Mouse (Mus musculus) spleen, postnatal 36 days (tissue): ENCODE data around the gene Fam192a.

Experiments
- DNase-seq, 2 experiments: peaks; one replicate each; pipeline ENCODE4 v3.0.0; 2022; ENCODE audit warnings: low spot score in 2 of 2, mixed read lengths in 1 of 2

Gene Fam192a

DNA sequence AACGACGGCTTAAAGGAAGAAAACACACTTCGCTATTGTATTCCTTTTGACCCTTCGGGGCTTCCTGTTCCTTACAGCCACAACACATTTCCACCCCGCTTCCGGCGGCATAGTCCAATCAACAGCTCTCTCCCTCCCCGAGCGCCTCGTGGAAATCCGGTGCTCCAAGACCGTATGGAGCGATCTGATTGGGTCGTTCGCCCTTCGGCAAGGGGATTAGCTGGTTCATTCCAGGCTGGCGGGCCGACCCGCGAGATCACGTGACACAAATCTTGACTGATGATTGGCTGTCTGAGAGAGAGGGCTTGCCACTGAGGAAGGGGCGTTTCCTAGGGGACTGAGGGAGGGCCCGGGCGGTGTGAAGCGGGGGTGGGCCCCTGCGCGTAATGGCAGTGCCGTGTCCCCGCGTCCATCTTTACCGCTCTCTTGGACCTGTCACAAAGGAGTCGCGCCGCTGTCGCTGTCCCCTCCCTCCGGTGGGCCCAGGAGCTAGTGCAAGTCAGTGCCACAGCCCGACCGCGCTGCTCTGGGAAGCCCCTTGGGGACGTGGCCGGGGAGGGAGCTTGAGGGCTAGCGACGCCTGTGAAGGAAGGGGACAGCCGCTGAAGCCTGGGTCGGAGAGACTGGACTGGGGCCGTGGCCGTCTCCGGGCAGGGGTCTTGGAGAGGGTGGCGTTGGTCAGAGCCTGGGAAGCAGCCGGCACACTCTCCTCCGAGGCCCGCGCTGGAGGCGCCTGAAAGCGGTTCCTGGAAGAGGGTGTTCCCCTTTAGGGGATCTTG is at the start of gene Fam192a, which contains the start of gene Rspry1:
Fam192a (minus strand) TSS at position 391 of the 779 bp plus-strand sequence.
Rspry1 (plus strand) TSS at position 331 of the 779 bp plus-strand sequence.
- peak; percentile 100 for DNase-seq

DNA sequence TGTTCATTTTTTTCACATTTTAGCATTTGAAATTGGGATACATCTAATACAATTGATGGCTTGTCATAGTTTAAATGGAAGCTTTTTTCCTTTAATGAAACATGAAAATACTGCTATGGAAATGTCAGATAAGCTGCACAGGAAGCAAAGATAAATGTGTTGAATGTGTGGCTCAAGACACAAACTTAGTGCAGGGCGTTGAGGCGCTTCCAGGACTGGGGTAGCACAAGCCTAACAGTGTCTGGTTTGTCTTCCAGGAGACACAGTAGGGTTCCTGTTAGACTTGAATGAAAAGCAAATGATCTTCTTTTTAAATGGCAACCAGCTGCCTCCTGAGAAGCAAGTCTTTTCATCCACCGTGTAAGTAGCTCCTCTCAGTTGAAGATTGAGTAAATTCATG is 47.7 kb upstream of the Fam192a start:
- no peak for DNase-seq

DNA sequence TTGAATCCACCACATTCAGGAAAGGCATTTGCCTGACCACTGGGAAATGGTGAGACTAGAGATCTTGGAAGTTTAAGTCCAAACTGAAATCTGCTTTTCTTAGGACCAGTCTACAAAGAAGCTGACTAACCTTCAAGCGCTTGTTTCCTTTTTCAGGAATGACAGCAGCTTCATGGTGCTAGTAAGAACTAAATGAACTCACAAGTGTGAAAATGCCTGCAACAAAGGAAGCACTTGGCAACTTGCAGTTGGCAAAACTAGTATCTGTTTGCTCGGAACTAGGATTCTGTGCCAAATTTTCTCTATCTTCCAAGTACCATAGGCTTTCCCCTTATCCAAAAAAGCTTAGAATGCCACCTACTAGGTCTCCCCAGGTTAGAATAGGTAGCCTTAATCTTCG is 44.4 kb upstream of the Fam192a start:
- DNase-seq, result no peak

DNA sequence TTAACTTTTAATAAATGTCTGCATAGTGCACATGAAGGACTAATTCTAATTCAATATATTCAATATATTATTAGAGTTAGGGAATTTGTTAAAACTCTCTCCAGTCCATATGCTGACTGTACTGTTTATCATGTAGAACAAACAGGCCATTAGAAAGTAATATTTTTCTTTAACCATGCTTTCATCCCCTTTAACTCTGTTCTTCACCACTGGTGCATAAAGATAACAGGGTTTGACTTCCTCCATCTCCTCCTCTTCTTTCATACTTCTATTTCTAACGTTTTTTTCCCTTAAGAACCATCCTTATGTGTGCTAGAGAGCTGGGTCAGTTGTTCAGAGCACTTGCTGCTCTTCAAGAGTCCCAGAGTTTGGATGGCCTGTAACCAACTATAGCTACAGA is 43.4 kb upstream of the Fam192a start:
- DNase-seq, result no peak

DNA sequence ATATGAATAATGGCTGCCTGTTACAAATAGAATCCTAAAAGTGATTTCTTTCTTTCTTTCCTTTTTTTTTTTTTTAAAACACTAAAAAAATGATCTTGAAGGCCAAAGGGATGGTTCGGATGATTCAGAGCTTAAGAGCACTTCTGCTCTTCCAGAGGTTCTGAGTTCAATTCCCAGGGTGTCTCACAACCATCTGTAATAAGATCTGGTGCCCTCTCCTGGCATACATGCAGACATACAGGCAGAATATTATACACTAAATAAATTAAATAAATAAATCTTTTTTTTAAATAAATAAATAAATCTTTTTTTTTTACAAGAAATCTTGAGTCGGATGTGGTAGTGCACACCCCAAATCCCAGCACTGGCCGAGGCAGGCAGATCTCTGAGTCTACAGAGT is 40.1 kb upstream of the Fam192a start:
- DNase-seq, result no peak

DNA sequence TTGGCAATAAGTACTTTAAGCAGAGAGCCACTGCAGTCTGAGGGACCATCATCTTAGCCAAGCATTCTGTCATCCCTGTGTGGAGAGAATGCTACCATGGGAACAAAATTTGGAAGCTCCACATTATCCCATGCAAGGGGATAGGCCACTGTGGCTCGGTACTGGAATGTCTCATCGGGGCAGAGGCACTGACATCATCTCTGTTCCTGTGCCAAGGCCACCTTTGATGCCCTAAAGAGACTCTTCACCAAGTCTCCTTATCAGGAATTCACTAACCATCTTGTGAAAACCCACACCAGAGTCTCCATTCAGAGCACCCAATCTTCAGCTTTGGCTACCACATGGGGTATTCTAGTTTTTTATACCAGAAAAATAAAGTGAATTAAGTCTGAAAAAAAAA is 39.4 kb upstream of the Fam192a start:
- no peak for DNase-seq

DNA sequence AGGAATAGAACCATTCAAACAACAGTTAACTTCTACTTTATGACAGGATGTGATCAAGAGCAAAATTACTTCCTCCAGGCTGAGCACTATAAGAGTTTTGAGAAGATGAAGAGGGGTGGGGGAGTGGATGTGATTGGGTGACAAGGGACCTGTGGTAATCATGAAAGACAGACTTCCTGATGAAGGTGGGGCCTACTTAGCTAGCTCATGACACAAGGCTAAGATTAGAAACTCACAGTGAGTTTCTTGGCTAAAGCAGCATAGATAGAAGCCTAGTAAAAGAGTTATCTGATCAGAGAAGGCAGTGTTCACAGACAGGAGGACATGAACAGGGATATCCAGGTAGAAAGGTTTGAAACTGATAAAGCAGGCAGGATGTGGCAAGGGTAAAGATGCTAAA is 32.4 kb upstream of the Fam192a start:
- peak; percentile 49 to 60 for DNase-seq

DNA sequence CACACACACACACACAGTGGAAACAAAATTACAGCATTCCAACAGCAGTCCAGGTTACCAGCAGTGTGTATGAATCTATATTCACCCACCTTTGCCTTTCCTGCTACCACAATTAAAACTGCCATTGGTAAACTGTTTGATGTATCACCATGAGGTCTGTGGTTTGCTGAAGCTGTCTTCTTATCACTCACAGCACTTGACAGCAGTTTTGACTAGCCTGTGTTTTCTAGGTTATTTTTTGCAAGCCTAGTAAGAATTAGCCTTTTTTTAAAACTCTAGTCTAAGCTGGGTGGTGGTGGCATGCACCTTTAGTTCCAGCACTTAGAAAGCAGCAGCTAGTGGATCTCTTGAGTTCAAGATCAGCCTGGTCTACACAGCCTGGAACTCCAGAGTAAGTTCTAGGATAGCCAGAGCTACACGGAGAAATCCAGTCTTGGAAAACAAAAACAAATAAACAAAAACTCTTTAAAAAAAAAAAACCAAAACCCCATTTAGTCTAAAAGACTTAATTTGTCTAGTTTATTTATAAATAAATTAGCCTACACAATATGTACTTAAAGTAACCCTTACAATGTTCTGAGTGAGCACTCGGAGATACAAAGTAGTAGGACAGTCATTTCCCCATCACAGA is 31.9 kb upstream of the Fam192a start:
- DNase-seq, result no peak

DNA sequence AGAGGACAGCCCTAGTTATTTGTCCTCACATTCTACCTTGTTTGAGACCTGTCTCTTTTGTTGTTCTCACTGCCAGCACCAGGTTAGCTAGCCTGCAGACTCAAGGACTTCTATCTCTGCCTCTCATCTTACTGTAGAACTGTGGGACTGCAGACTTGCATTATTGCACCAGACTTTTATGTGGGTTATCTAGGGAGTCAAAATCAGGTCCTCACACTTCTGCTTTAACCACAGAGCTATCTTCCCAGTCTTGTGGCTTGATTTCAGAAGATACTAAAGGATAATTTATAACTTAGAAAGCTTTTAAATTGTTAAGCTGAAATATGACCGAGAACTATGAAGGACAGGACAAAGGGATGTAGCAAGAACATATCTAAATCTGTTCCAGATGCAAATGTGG is 23.1 kb upstream of the Fam192a start:
- no peak for DNase-seq

DNA sequence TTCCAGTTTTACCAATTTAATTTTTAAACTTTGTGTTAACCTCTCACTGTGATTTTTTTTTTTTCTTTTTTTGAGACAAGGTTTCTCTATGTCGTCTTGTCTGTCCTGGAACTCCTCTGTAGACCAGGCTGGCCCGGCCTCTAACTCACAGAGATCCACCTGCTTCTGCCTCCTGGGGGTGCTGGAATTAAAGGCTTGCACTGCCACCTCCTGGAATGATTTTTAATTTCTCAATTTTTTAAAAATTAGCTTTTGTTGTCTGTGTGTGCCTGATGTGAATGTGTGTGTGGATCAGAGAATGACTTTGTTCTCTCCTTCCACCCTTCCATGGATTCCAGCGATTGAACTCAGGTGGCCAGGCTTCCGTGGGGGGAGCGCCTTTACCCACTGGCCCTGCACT is 5.3 kb upstream of the Fam192a start:
- DNase-seq, result no peak

DNA sequence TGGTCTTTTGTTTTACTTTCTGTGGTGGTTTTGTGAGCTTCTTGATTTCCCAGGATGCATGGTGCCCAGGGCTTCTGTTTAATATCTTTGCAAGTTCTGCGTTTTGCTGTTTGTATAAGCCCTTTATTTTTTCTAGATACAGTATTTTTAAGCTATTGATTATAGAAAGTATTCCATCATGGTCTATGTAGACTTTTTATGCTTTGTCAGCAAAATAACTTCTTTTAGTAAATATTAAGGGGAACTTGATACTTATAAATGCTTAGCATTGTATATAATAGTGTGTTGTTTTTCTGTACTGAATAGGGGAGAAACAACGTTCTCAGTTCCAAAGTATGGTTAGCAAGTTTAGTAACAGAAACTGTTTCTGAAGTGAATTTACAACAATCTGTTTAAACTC is 2.2 kb upstream of the Fam192a start:
- no peak for DNase-seq

DNA sequence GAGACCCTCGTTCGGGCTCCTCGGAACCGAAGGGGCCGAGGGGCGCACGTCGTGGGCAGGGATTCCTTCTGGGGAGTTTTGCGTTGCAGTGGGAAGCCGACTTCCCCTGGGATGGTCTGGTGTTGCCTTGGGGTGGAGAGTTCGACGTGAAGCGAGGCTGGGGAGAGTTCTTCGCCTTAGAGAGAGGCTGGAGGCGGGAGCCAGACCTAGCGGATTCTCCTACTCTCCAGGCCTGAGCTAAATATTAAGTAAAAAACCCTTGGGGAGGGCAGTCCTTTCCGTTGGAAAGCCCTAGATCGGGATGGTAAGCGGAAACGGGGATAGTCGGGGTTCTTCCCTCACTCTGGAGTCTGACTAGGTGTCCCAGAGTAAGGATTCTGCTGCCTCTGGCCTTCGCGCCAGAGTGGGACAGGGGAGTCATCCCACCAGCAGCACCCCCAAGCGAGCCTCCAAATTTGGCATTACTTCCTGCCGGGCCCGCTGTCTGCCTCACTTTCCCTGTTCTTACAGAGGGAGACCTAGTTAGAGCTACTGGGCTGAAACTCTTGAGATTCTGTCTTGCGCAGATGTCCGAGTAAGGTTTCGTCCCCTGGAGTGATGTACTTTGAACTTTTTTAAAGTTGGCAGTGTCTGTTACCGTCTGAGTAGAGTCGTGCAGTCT is 804 bp upstream of the Fam192a start:
- no peak for DNase-seq

DNA sequence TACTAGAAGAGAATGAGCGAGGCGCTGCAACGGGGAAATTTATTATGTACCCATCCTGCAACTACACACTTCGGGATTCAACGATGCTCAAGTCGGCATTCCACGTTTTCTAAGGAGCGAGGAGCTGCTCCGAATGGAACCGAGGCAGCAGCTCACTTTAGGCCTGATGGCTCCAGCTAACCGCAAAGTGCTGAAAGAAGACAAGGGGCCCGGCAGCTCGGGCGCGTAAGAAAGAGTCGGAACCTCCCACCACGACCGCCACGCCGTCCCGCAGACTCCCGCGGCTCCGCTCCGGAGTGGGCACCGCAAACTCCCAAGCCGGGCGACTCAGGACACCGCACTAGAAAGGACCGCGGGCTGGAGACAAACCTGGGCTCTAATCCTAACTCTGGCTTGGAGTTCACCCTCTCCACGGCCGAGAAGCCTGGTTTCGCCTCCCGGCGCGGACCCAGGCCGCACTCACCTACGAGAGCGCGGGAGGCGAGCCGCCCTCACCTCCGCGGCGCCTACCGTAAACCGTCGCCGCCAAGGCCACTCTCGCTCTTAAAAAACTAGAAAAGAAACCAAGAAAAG is 677 bp downstream of the Fam192a start:
- DNase-seq, result no peak

DNA sequence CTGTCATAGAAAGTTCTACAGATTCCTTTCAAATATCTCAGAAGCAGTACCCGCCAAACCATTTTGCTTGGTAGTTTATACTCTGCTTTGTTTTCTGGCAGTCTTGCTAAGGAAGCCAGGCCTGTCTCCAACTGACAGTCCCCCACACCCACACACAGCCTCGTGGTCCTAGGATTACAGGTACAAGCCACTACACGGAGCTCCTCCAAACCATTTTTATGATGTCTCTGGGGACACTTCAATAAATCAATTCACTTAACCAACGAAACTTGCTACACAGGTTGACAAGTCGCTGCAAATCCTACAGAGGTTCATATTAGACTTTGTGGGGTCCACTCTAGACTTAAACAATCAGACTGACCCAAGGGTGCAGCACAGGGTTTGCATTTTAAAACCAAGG is 1.3 kb downstream of the Fam192a start:
- DNase-seq, result no peak

DNA sequence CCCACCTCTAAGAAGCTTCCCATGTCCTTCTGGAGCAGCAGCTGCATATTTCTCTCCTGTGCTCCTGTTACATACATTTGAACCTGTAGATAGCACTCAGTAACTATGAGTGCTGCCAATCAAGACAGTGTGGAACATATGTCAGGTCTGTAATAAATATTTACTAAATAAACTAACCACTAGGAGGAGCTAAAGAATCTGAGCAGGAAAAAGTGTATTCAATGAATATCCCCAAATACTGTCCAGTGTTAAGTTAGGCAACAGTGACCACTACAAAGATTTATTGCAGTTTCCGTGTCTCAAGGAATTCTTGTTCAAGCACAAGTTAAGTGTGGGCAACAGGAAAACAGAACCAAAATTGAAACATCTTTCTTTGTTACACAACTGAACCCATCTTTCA is 7.6 kb downstream of the Fam192a start:
- DNase-seq, result no peak

DNA sequence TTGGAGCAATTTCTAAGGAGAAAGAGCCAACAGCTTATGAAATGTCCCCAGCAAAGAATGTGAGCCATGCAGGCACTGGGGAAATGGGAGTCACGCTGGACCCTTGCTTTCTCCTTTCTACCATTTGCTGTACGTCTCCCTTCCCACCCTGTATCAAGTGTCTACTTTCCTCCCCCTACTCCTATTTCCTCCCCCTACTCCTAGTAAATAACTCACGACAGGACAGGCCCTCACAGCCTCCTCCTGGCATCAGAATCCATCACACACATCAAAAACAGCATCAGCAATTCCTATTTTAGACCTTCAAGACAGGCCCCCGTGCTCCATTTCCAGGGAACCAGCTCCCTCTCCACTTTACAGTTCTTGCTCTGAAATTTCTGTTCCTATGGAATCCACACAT is 10.1 kb downstream of the Fam192a start:
- DNase-seq, result no peak

DNA sequence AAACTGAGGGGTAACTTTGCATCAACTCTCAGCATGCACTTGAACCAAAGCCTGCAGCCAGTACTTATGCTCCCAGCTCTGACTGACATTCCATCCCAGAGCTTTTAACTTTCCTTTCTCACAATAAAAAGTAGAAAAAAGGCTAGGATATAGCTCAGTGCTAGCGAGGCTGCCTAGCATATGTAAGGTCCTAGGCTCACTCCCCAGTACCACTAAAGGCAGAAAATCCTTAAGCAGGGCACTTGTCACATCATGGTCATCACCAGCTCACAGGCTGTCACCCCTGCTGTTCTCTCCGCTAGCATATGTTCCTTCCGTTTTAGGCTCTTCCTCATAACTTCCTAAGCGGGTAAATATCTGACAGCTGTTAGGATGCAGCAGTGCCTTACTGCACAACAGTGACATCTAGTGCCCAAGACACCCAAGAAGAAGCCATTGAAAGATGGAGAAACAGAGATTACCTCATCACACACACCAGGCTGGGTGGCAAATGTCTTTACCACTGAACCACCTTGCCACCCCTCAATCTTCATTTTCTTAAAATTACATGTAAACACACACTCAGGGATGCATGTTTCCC is 17.5 kb downstream of the Fam192a start:
- DNase-seq, result peak; percentile 22 to 37

DNA sequence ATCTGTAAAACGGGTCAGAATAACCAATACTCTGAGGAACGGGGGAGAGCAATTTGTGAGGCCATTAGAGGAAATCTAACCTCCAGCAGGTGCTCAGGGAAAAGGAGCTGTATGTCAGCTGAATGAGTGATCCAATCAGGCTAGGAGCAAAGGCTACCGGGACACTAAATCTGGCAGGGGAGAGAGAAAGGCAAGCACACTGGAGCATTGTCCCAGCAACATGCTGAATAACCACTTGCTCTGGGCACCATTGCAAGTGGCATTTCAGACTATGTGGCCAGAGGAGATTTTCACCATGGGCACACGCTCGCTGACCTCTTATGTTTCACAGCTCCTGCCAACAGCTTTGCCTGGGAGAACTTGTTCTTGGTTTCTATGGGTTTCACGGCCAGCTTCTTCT is 19.2 kb downstream of the Fam192a start:
- no peak for DNase-seq

DNA sequence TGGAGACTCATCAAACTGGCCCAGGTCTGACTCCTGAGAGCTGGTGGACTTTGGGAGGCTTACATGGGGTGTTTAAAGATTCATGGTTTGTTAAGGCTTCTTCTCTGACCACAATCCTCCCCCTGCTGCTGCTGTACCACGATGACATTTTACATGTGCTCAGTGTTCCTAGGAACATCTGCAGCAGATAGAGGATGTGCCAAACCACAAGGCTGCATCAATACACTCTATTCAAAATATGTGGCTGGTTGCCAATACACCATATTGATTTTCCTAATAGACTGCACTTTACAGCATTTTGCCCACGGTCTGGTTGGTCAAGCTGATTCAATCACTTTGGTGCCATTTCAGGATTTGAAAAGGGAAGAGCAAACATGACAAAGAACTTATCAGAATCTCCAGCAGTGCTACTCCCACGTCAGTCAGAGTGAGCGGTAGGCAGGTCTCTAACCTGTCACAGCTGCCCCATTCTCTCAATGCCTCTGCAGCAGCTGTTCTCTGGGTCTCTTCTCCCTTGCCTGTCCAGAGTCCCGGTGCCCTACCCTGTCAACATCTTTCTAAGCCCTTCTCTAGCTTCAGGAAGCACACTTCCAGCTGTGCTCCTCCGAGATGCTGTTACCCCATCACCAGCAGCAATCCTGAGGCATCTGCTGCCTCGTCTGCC is 19.8 kb downstream of the Fam192a start:
- no peak for DNase-seq

DNA sequence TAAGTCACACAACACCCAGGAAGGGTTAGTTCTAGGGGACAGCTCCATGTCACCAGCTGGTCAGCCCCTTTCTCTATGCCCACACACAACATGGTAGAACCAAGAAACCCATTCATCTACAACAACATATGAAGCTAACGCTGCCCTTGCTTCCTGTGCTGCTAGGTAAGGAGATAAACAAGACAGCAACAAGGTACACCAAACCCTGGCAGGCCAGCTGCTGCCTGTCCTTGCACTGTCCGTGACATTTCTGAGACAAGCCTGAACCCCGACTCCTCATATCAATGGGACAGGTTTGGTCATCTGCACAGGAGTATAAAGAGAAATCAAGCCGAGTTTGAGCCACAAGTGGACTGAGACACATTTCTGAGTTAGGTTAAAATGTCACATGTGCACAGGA is 26.6 kb downstream of the Fam192a start:
- no peak for DNase-seq

DNA sequence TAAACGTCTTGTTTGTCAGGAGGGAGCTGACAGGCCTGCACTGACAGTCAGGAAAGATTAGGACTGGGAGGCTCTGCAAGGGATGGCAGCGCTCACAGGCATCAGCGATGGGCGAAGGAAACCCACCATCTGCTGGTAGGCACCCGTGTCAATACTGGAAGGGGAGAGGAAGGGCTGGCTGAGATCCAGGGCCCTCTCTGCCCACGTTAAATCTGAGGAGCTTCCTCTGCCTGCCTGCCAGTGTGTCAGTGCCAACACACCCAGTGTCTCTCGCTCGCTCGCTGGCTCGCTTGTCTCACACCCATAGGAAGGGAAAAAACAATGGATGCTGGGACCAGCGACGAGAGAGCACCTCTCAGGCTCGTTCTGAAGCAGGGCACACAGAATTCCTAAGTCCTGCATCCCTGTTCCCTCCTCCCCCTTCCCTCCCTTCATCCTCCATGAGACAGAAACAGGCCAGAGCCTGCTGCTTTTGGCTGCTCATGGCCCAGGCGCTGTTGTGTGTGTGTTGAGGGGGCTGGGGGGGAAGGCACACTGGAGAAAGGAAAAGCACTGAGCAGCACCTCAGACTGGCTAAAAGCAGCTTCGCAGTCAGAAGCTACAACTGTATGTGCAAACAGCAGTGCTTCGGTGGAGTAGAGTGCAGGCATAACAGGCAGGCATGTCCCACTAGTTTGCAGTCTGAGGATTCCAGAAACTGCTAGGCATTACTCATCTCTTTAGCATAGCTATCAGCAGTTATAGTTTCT is 27.5 kb downstream of the Fam192a start:
- DNase-seq, result no peak
